Mouse (Mus musculus) G1E (cell line): ENCODE data around the gene Ccdc184. TPM values are rescaled to one million over a fixed set of nuclear protein-coding genes. Genes with fewer than 3 reads are reported as not detected.

Source experiments
- ATAC-seq: 2 replicates; pipeline ENCODE4 v1.8.0; 2016; ENCODE audit warnings: mild to moderate bottlenecking; ENCODE audit not compliant: insufficient number of reproducible peaks, poor library complexity, low FRiP score, severe bottlenecking; ENCODE audit errors: extremely low read depth
- DNase-seq: peaks from one replicate; pipeline ENCODE4 v3.0.0; 2012; ENCODE audit warnings: low spot score
- H3K27me3 ChIP-seq: 2 replicates; pipeline ENCODE4 v1.6.1; 2012; ENCODE audit warnings: mild to moderate bottlenecking, low read length, inconsistent platforms; ENCODE audit not compliant: insufficient read depth
- H3K36me3 ChIP-seq: replicated peaks from 2 replicates; pipeline ENCODE3; 2012; ENCODE audit warnings: mild to moderate bottlenecking, inconsistent platforms
- H3K4me1 ChIP-seq: 2 replicates; pipeline ENCODE4 v1.6.1; 2012; ENCODE audit warnings: low read depth, low read length, inconsistent platforms, mixed read lengths; ENCODE audit not compliant: insufficient read depth
- H3K4me3 ChIP-seq: 2 replicates; pipeline ENCODE4 v1.5.1; 2012; ENCODE audit warnings: low read depth, mild to moderate bottlenecking, inconsistent platforms, low read length, moderate library complexity, mixed read lengths
- H3K9me3 ChIP-seq: replicated peaks from 2 replicates; pipeline ENCODE4 v1.6.1; 2012; ENCODE audit warnings: inconsistent platforms
- CTCF ChIP-seq: IDR thresholded peaks from 2 replicates; pipeline ENCODE4 v1.5.1; 2012; ENCODE audit warnings: low read depth, low read length, inconsistent platforms, mixed read lengths
- GATA1 ChIP-seq: IDR thresholded peaks from 2 replicates; pipeline ENCODE4 v1.6.1; 2012; ENCODE audit warnings: borderline replicate concordance, low read length, inconsistent platforms, mixed read lengths
- GATA2 ChIP-seq: IDR thresholded peaks from 2 replicates; pipeline ENCODE4 v1.6.1; 2012; ENCODE audit warnings: low read depth, low read length, inconsistent platforms, borderline replicate concordance
- POLR2AphosphoS5 ChIP-seq: IDR thresholded peaks from 2 replicates; pipeline ENCODE4 v1.6.1; 2012; ENCODE audit warnings: low read depth, low read length, inconsistent platforms; ENCODE audit not compliant: insufficient replicate concordance
- TAL1 ChIP-seq: conservative IDR thresholded peaks from 2 replicates; pipeline ENCODE4 v1.6.1; 2012; ENCODE audit warnings: low read depth, low read length, inconsistent platforms, mixed read lengths
- polyA plus RNA-seq: library from polyadenylated mRNA; stranded (reverse); fragments of >175 nt; gene quantifications from 2 replicates; pipeline ENCODE4 v1.2.3, GENCODE M21; 2012
- total RNA-seq, 2 experiments: library from RNA; stranded (forward) in 1 of 2; stranded (reverse) in 1 of 2; fragments of 200-1000 nt in 1 of 2; fragments of >200 nt in 1 of 2; fragmentation: Nextera tagmentation in 1 of 2; gene quantifications; 2 replicates each; pipeline ENCODE4 v1.2.3; 2014 to 2017

Ccdc184 gene
- total and polyA plus RNA-seq, 3 experiments = not detected

DNA sequence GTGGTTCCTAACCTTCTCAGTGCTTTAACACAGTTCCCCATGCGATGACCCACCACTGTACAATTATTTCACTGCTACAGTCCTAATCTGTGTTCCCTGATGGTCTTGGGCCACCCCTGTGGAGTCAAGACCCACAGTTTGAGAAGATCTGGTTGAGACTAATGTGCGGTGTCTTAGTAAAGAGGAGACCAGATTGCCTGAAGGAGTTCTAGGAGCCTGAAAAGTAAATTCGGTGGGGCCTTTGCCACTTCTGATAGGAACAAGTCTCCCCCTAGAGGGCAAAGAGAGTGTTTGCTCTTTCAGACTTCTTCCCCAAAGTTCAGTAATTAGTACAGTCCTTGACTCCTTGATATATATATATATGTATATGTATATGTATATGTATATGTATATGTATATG, 13.3 kb upstream of the Ccdc184 start:
- Histone ChIP-seq H3K4me3 (no peak overlapping the region), H3K27me3 (peaks cover 12% of the 10 kb centered on the region), H3K9me3 (no peaks in the 10 kb centered on the region), H3K36me3 (no peaks in the 10 kb centered on the region), H3K4me1 (no peaks in the 10 kb centered on the region; the same call in 1 of the 2 replicates)
- DNase-seq = peak; percentile 37
- TF ChIP-seq TAL1 (no peak), GATA2 (no peak), CTCF (0 out of 2 replicates have a peak, but pooled peaks have one; percentile 35), POLR2AphosphoS5 (no peak), GATA1 (no peak)
- peak; percentile 45; the same call in 1 of the 2 replicates for ATAC-seq

DNA sequence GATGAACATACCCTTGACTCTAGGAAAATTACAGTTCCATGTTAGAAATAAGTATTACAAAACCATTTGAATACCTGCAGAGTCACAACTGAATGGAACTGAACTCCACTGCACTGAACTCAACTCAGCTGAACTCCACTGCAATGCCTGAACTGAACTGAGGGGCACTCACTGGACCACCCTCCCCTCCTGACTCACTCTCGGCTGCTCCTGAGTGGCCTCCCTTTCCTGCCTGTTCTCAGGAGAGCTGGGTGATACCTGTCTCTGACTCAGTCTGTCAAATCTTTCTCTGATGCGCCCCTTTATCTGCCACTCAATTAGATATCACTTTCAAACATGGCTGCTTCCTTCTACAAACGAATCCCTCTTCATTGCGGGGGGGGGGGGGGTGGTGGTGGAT, 12.8 kb upstream of the Ccdc184 start:
- Histone ChIP-seq H3K27me3 (peaks cover 12% of the 10 kb centered on the region), H3K36me3 (no peaks in the 10 kb centered on the region), H3K4me3 (no peak overlapping the region), H3K4me1 (no peaks in the 10 kb centered on the region; the same call in 1 of the 2 replicates), H3K9me3 (no peaks in the 10 kb centered on the region)
- TF ChIP-seq GATA1 (no peak), GATA2 (no peak), POLR2AphosphoS5 (no peak), CTCF (no peak), TAL1 (no peak)
- no peak for ATAC-seq
- DNase-seq = no peak

DNA sequence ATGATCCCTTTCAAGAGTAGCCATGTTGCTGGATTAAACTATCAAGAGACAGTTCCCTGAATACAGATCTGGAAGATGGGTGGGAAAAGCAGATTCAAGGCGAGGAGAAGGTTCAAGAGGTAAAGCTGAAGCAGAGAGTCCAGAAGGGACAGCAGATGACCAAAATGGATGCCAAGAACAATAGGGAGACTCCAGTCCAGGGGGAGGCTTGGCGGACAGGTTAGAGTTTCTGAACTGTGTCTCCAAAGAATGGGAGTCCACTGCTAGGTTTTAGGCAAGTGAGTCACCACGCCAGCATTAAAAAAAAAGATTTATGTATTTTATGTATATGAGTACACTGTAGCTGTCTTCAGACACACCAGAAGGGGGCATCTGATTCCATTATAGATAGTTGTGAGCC, 12.3 kb upstream of the Ccdc184 start:
- Histone ChIP-seq H3K36me3 (no peaks in the 10 kb centered on the region), H3K4me3 (no peak overlapping the region), H3K4me1 (no peaks in the 10 kb centered on the region; the same call in 1 of the 2 replicates), H3K9me3 (no peaks in the 10 kb centered on the region), H3K27me3 (peaks cover 13% of the 10 kb centered on the region)
- TF ChIP-seq GATA1 = no peak
- TF ChIP-seq GATA2 = no peak
- TF ChIP-seq POLR2AphosphoS5 = no peak
- TF ChIP-seq CTCF = no peak
- TF ChIP-seq TAL1 = no peak
- ATAC-seq = no peak
- no peak for DNase-seq

DNA sequence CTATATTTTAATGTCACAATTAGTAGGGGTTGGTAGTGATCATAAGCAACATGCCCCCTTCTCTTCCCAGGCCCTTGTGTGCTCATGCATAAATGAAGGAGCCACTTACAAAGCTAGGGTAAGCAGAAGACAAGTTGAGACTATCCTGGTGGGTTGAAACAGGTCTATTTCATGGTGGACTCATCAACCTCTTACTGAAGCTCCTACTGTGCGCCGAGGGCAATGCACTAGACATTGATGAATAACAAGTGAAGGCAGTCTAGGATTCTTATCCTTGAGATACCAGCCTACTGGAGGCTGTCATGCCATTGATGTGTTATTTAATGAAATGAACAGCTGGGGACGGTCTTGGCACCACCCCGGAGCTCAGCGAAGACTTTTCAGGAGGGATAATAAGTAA, 11.7 kb upstream of the Ccdc184 start:
- no peak for ATAC-seq
- no peak for DNase-seq
- Histone ChIP-seq H3K36me3 (no peaks in the 10 kb centered on the region), H3K4me3 (no peak overlapping the region), H3K27me3 (peaks cover 15% of the 10 kb centered on the region), H3K9me3 (no peaks in the 10 kb centered on the region), H3K4me1 (no peaks in the 10 kb centered on the region; the same call in 1 of the 2 replicates)
- no peak for TF ChIP-seq GATA2
- TF ChIP-seq TAL1 = no peak
- no peak for TF ChIP-seq GATA1
- no peak for TF ChIP-seq CTCF
- TF ChIP-seq POLR2AphosphoS5 = no peak

- no peaks in the 10 kb centered on the region for H3K9me3 ChIP-seq
- peaks cover 13% of the 10 kb centered on the region; the same call in 1 of the 2 replicates for H3K27me3 ChIP-seq
- ATAC-seq = no peak
- no peak for DNase-seq
- no peak for TF ChIP-seq POLR2AphosphoS5
- no peak for TF ChIP-seq GATA2
- TF ChIP-seq GATA1 = no peak
- no peak for TF ChIP-seq TAL1
- no peak for TF ChIP-seq CTCF
- no peaks in the 10 kb centered on the region for H3K36me3 ChIP-seq
- no peak overlapping the region for H3K4me3 ChIP-seq
- H3K4me1 ChIP-seq = peaks cover 4% of the 10 kb centered on the region; the same call in 1 of the 2 replicates
Observed at GRCm38 (mm10) chr15:98155944-98156343, 11.0 kb upstream of the Ccdc184 start.

DNA sequence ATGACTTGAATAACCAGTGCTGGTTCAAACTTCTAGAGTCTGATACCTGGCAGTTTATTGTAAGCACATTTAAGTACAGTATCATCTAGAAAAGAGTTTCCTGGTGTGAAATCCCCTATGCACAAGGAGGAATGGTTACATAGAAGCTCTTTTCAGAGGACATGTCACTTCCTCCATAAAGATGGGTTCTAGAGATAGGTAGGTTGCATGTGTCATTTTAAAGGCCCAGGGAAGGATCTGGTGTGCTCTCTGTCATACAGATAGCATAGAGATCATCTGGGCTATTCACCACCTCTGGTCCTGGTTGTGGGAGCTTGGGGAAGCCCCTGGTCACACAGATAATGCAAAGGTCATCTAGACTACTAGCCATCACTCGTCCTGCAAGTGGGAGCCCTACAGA, 9.7 kb upstream of the Ccdc184 start:
- peaks cover 13% of the 10 kb centered on the region; the same call in 1 of the 2 replicates for H3K27me3 ChIP-seq
- no peaks in the 10 kb centered on the region for H3K9me3 ChIP-seq
- DNase-seq (no peak), ATAC-seq (peak; percentile 15; the same call in 1 of the 2 replicates)
- TF ChIP-seq GATA1 (no peak), TAL1 (no peak), POLR2AphosphoS5 (no peak), CTCF (no peak), GATA2 (no peak)
- H3K4me3 ChIP-seq = no peak overlapping the region
- H3K36me3 ChIP-seq = no peaks in the 10 kb centered on the region
- peaks cover 17% of the 10 kb centered on the region for H3K4me1 ChIP-seq
